Mouse (Mus musculus): ENCODE measurements around the gene Cyp26b1. TPM values are rescaled to one million over a fixed set of nuclear protein-coding genes. Genes with fewer than 3 reads are reported as not detected.

Gene Cyp26b1
- polyA plus RNA-seq, 1 experiment: 4.1 TPM

DNA sequence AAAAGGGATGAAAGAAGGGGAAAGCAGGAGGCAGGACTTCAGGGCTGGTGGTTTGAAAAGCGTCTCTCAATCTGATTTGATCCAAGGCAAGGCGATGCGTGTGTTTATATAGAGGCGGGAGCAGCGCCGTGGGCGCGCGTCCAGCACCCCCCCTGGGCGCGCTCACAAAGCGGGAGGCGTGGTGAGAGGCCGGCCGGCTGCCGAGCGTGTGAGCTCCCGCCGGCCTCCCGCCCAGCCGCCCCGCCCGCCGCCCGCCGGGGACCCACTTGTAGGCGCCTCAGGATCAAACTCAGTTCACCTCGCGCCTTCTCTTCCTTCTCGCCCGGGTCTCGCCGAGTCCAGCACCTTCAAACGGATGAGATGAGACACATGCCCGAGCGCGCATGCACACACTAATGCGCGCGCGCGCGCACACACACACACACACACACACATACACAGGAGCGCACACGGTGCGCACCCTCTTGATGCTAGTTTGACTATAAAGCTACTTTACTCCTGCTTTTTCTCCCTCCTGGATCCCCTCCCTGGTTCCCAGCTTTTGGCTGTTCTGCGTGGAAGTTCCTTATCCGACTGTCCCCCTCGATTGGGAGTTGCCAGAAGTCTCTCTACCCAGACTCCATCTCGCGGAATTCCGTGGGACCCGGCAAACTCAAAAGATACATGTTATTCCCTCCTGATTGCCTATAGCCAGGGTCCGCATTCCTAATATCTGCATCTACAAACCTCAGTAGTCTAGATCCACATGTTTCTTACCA, 4.6 kb downstream of the Cyp26b1 start:
- TF ChIP-seq POLR2A (IDR thresholded peaks at IDR 0.05; ENCODE audit: borderline replicate concordance, extremely low read depth, low read depth, low read length) (peak; percentile 42; the same call in 1 of the 2 replicates), CTCF (IDR thresholded peaks at IDR 0.05; ENCODE audit: insufficient read depth, low read length) (no peak)
- DNase-seq: peak; percentile 61
- Histone ChIP-seq H3K4me3 (replicated peaks; ENCODE audit: extremely low read depth, low read depth, low read length) (peak overlapping the region; percentile 53), H3K4me1 (ENCODE audit: control insufficient read depth, insufficient read depth, low read length) (peaks cover 10% of the 10 kb centered on the region)
- 3% methylated on average over 54 of the region's 54 CpGs for WGBS

DNA sequence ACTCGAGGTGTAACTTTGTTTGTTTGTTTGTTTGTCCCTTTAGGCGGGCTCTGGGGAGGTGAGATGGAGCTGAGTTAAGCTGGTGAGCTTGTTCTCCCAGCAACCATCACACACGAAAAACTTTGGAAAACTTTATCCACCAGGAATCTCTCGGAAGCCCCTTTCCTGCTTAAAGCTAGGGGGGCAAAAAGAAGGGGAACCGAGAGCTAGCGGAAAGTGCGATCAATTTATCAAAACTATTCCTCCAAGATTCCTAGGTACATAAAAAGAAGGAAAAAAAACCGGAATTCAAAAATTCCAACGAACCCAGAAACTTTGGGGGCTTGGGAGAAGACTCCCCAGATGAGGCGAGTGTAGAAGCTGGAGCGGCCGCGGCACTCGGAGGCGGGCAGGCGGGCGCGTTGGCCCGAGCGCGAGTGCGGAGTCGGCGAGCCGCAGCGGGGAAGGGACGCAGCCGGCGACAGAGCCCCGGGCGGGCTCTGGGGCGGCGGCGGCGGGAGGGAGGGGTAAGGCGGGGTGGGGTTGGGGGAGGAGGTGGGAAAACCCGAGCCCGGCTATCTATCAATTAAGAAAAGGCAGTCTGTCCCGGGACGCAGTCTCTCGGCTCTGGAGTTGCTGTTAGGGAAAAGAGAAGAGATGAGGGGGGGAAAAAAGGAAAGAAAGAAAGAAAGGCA, 5.3 kb downstream of the Cyp26b1 start:
- peak; percentile 23 for DNase-seq
- WGBS: under 1% methylated on average over 41 of the region's 41 CpGs

DNA sequence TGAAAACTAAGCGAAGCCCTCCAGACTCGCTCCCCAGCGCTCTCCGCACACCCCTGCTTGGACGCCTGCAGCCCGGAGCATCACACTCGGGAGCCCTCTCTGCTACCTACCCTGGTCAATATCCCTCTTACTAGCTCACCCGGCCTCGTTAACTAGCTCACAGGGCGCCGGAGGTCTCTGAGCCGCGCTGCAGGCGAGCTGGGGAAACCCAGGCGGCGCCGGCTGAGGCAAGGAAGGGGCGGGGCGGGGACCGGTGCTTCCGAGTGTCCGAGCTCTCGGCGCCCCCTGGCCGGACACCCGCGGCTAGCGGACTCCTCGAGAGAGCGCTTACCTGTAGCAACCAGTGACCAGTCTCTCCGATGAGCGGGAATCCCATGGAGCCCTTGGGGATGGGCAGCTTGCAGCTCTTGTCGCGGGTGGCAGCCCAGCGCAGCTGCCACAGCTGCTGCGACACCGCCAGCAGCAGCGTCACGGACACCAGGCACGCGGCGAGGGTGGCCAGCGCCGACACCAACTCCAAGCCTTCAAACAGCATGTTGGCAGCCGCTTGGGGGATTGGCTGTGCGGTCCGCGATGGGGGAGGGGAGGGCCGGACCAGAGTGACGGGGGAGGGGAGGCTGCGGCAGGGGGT, 6.1 kb downstream of the Cyp26b1 start:
- peak; percentile 63 for DNase-seq
- TF ChIP-seq CTCF (IDR thresholded peaks at IDR 0.05; ENCODE audit: insufficient read depth, low read length): no peak
- TF ChIP-seq POLR2A (IDR thresholded peaks at IDR 0.05; ENCODE audit: borderline replicate concordance, extremely low read depth, low read depth, low read length): no peak
- H3K4me1 ChIP-seq (ENCODE audit: control insufficient read depth, insufficient read depth, low read length): peaks cover 22% of the 10 kb centered on the region
- H3K4me3 ChIP-seq (replicated peaks; ENCODE audit: extremely low read depth, low read depth, low read length): peak overlapping the region; percentile 45
- under 1% methylated on average over 51 of the region's 51 CpGs for WGBS

More for the DNA sequence above, 5.3 kb downstream of the Cyp26b1 start:
- TF ChIP-seq CTCF (IDR thresholded peaks at IDR 0.05; ENCODE audit: insufficient read depth, low read length) (no peak), POLR2A (IDR thresholded peaks at IDR 0.05; ENCODE audit: borderline replicate concordance, extremely low read depth, low read depth, low read length) (no peak)
- Histone ChIP-seq H3K4me1 (ENCODE audit: control insufficient read depth, insufficient read depth, low read length) (peaks cover 16% of the 10 kb centered on the region), H3K4me3 (replicated peaks; ENCODE audit: extremely low read depth, low read depth, low read length) (peak overlapping the region; percentile 51)

DNA sequence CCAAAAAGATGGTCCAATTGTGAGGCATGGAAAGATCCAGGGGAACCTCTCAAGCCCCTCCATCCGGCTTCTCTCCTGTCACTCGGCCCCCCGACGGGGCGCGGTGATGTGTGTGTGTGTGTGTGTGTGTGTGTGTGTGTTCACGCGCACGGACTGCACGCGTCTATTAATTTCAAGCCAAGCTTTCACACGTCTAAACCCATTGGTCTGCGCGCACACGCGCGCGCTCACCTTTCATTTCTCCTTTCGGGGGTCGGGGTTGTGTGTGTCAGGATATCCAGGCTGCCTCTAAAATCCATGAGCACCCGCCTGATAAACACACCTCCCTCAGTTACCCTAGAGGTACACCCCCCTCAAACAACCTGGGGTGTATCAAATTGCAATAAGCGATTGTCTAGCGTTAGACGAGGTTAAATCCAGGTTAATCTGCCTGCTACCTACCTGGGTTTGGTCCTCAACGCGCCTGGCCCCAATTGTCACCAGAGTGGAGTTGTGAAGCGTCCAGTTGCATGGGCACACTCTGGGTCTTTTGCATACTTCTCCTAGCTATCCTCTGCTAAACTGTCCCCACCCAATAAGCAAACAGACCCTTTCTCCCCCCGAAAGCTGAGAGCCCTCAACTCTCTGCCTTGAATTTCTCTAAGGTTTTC, 7.0 kb downstream of the Cyp26b1 start:
- H3K4me1 ChIP-seq (ENCODE audit: control insufficient read depth, insufficient read depth, low read length): peaks cover 22% of the 10 kb centered on the region
- H3K4me3 ChIP-seq (replicated peaks; ENCODE audit: extremely low read depth, low read depth, low read length): peak overlapping the region; percentile 57
- DNase-seq: no peak
- no peak for TF ChIP-seq CTCF (IDR thresholded peaks at IDR 0.05; ENCODE audit: insufficient read depth, low read length)
- TF ChIP-seq POLR2A (IDR thresholded peaks at IDR 0.05; ENCODE audit: borderline replicate concordance, extremely low read depth, low read depth, low read length): no peak
- 4% methylated on average over 28 of the region's 28 CpGs for WGBS

DNA sequence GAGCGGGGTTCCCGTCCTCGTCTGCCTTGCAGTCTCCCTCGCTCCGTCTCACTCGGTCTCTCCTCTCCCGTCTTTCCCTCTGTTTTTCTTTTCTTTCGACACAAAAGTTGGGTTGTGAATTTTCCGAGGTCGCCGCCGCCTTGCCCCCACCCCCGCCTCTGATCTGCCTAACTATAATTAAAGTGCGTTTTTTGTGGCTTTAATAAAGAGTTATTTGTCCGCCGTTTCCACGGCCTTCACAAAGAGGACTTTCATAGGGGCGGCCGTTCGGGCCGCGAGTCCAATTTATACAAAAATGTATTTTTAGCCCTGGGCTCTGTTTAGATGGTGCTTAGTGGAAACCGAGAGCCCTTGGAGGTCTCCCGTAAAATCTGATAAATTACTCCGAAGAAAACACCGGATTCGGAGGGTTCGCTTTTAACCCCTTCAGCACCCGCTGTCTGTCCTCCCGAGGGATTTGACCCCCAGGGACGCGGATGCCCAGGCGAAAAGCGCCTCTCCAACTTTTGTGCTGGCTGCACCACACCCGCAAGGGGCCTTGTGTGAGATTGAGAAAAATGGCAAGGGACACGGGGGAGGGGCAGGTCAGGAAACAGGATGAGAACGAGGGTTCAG, 7.9 kb downstream of the Cyp26b1 start:
- no peak for TF ChIP-seq POLR2A (IDR thresholded peaks at IDR 0.05; ENCODE audit: borderline replicate concordance, extremely low read depth, low read depth, low read length)
- TF ChIP-seq CTCF (IDR thresholded peaks at IDR 0.05; ENCODE audit: insufficient read depth, low read length): no peak
- no peak for DNase-seq
- Histone ChIP-seq H3K4me3 (replicated peaks; ENCODE audit: extremely low read depth, low read depth, low read length) (peak overlapping the region; percentile 63), H3K4me1 (ENCODE audit: control insufficient read depth, insufficient read depth, low read length) (peaks cover 22% of the 10 kb centered on the region)
- 1% methylated on average over 37 of the region's 37 CpGs for WGBS

DNA sequence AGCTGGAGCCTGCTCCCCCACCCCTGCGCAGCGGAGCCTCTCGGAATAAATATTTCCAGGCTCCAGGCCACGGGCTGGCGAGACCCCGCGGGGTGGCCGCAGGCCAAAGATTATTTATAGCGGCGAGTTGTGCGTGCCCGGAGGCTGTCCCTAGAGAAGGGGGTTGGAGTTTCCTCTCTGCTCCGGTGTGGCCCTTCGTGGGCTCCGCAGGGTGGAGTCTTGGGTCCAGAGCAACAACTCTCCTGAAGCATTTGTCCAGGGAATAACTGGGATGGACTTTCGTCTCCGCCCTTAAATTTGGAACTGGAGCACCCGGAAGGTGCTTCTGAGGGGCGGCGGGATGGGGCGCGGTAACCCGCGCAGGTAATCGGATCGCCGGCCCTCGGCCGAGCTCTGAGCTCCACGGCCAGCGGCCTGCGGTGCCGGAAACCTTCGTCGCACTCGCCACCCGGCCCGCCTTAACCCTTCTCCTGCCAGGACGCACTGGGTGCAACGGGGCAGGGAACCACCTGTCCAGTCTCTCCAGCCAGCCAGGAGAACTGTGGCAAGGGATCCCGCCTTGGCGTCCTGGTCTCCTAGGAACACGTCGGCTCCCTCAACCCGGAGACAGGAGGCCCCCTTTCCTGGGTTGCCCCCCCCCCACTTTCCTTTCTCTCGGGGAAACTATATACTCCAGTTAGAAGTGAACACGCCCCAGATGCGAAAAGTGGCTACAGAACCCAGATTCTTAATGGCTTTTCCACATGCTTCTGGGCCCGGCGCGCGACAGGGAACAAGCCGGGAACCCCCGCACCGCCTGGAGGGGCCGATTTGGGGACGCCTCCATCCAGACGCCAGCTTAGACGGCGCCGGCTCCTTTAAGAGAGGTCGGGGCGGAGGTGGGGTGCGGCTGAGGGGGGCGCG, 8.7 kb downstream of the Cyp26b1 start:
- DNase-seq: peak; percentile 19
- WGBS: 2% methylated on average over 66 of the region's 66 CpGs
- Histone ChIP-seq H3K4me3 (replicated peaks; ENCODE audit: extremely low read depth, low read depth, low read length) (peak overlapping the region; percentile 52), H3K4me1 (ENCODE audit: control insufficient read depth, insufficient read depth, low read length) (peaks cover 22% of the 10 kb centered on the region)
- TF ChIP-seq POLR2A (IDR thresholded peaks at IDR 0.05; ENCODE audit: borderline replicate concordance, extremely low read depth, low read depth, low read length) (no peak), CTCF (IDR thresholded peaks at IDR 0.05; ENCODE audit: insufficient read depth, low read length) (no peak)

DNA sequence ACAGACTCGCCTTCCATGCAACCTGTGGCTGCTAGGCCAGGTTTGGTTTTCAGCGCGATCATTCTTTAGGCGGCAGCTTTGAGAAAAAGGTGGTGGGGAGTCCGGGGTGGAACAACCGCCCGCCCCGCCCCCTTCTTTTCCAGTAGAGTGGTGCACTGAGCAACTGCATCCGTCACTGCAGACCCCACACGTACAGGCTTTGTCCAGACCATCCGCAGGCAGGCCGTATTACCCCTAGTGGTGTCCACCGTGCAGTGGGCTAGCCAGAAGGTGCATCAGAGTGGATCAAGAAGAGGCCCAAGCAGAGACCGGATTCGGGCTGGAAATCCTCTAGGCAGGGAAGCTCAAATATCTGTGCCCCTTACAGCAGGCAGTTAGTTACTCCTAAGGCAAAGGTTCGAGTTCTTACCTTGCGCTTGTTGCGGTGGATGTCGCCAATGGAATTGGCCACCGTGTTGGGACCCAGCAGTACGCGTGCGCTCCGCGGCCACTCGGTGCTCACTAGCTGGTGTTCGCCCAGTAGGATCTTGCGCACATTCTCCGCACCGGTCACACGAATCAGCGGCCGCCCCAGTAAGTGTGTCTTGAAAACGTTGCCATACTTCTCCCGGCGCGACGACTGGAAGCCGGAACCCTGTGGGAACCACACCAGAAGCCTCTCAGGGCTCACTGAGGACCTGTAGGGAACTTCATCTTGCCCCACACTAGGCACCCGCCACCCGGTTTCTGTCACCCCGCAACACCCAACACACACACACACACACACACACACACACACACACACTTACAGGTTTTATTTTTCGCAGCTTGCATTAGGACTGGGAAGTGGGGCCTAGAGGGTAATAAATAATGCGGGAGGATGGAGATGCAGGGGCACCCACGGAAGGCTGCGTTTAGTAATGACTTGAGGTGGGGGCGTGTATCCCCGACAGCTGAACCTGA, 9.6 kb downstream of the Cyp26b1 start:
- peaks cover 14% of the 10 kb centered on the region for H3K4me1 ChIP-seq (ENCODE audit: control insufficient read depth, insufficient read depth, low read length)
- DNase-seq: peak; percentile 20
- peak overlapping the region; percentile 22 for H3K4me3 ChIP-seq (replicated peaks; ENCODE audit: extremely low read depth, low read depth, low read length)
- TF ChIP-seq CTCF (IDR thresholded peaks at IDR 0.05; ENCODE audit: insufficient read depth, low read length): no peak
- TF ChIP-seq POLR2A (IDR thresholded peaks at IDR 0.05; ENCODE audit: borderline replicate concordance, extremely low read depth, low read depth, low read length): no peak
- 15% methylated on average over 48 of the region's 48 CpGs for WGBS

All from lung, adult 2 months (tissue).